Mouse (Mus musculus): ENCODE measurements around the gene Eno2.

The Eno2 gene

DNA sequence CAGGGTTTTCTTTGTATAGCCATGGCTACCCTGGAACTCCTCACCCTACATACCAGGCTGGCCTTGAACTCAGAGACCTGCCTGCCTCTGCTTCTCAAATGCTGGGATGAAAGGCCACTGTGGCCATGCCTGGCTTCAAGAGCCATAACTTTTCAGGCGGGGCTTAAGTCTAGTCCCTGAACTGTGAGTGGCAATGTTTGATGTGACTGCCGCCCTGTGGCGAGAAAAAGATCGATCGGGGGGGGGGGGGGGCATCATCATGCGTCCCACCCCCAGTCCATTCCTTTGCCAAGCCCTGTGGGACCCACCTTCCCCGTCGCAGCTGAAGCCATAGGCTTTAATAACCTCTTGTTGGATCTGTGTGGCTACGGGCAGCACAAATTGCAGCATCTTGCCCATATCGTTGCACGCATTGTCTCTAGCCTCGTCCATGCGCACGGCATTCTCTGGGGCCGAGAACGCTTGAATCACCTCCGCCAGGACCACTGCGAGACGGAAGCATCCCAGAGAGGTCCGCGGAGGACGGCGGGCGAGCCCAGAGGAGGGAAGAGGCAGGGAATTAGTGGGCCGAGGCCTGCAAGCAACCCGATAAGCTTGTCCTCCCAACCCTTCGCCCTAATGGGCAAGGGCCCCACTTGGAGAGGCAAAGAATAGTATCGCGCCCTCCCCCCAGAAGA, 29.1 kb downstream of the Eno2 start:
- peak; percentile 69 to 74 for DNase-seq (ENCODE audit: low spot score in 2 of 2)

GRCm38 (mm10) chr6:124739231-124739796, 30.2 kb downstream of the Eno2 start:
- peak in 1 of 2 experiments; percentile 46 for DNase-seq (ENCODE audit: low spot score in 2 of 2)

DNA sequence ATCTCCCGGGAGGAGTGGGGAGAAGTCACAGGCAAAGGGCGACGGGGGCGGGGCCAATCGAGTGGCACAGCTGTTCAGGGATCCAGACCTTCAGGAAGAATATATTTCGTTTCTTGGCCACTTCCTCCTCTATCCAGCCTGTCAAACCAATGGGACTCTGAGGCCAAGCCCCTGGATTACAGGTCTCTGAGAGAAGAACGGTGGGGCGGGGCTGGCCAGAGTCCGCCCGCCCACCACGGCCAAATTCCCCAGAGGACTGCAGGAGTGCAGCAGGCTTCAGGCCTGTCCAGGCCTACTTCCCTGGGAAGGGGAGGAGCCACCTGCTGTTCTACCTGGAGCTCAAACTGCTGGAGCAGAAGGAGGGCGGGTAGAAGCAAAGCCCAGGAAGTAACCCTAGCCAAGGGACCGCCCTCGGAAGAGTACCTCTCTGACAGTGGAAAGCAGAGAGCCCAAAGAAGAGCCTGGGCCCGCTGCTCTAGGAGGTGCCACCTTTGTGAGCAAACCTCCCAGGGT, 30.9 kb downstream of the Eno2 start, which contains the start of gene Ptpn6:
TSS of gene Ptpn6 (minus strand) at position 204 of the 513 bp plus-strand sequence.
- peak in 1 of 2 experiments; percentile 42 for DNase-seq (ENCODE audit: low spot score in 2 of 2)

- peak in 1 of 2 experiments; percentile 32 for DNase-seq (ENCODE audit: low spot score in 2 of 2)
These were observed 32.4 kb downstream of the Eno2 start for GRCm38 (mm10) chr6:124737040-124737439.

DNA sequence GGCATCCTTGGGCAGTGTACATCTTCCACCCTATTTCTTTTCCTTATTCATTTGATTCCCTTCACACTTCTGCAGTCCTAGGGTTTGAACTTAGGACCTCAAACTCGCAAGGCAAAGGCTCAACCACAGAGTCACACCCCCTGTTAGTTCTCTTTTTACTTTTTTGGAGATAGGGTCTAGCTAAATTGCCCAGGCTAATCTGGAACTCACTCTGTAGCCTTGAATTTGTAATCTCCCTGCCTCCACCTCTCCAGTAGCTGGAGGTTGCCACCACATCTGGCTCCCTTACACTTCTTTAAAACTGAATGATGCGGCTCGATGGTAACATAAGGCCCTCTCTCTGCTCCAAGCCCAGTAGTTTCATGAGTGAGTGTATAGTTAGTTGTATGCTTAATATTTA, 35.1 kb downstream of the Eno2 start:
- no peak for DNase-seq (ENCODE audit: low spot score in 2 of 2)

- DNase-seq (ENCODE audit: low spot score in 2 of 2) = peak in 1 of 2 experiments; percentile 54
These were observed 36.8 kb downstream of the Eno2 start for GRCm38 (mm10) chr6:124732476-124733370.

DNA sequence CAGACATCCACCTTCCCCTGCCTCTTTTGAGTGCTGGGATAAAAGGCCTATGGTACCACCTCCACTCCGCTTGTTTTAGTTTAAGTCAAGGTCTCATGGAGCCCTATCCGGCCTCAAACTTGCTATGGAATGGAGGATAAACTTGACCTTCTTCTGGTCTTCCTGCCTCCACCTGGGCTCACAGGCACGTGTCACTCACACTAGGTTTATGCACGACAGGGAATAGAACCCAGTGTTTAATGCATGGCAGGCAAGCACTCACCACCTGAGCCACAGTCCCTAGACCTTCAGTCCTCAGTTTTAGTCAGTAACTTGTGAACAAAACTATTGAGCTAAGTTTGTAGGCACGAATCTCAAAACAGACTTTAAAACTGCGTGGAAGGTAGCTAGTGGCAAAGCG, 38.4 kb downstream of the Eno2 start:
- DNase-seq (ENCODE audit: low spot score in 2 of 2) = no peak

DNA sequence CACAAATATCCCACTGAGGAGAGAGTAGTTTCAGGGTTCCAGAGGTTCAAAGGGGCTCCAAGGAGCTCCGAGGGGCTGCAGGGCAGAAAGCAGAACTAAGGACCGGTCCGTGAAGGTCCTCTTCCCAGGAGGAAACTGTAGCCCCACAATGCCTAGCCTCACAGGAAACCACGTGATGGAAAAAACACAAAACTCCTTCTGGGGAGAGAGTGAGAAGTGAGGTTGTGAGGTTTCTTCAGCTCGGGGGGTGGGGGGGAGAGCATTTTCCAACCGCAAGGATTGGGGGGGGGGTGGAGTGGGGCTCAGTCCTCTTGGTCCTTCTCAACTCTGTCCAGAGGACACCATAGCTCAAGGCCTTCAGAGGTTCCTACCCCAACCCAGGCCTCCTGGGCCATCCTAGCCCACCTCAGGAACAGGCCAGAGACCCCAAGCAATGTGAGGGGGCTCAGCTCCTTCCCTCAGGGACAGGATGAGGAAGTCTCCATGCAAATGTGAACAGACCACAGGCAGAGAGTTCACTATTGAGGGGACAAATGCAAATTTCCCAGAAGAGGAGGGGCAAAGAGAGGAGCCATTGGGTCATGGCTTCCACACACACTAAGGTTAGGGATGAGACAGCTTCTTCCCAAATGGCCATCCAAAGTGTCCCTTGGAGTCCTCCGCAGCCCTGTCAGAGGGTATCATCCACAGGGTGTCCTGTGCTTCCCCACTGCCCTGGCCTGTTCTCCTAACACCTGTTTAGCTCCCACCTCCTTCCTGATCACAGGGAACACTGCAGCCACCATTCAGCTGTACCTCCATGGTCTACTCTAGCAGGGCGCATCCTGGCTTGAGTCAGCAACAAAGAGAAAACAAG, 39.4 kb downstream of the Eno2 start:
- DNase-seq (ENCODE audit: low spot score in 2 of 2) = no peak

DNA sequence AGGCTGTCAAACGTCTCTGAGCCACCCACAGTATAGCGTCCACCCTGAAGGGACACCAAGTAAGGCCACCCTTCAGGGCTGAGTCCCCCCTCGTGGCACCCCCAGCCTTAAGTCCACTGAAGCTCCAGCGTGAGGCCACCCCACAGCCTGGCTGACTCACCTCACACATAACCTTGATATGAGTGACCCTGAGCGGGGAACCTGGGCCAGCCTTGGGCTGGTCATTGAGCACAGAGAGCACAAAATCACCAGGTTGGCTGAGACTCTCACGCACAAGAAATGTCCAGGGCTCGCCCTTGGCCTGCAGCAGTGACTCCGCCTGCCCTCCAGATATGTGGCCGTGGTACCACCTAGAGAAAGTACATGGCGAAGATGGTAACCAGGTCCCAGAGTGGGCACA, 40.9 kb downstream of the Eno2 start:
- DNase-seq (ENCODE audit: low spot score in 2 of 2) = no peak

- no peak for DNase-seq (ENCODE audit: low spot score in 2 of 2)
These were observed 45.0 kb downstream of the Eno2 start for GRCm38 (mm10) chr6:124724472-124724871.

GRCm38 (mm10) chr6:124723541-124723940, 45.9 kb downstream of the Eno2 start:
- DNase-seq (ENCODE audit: low spot score in 2 of 2) = no peak

GRCm38 (mm10) chr6:124722876-124723473, 46.5 kb downstream of the Eno2 start:
- DNase-seq (ENCODE audit: low spot score in 2 of 2) = no peak

DNA sequence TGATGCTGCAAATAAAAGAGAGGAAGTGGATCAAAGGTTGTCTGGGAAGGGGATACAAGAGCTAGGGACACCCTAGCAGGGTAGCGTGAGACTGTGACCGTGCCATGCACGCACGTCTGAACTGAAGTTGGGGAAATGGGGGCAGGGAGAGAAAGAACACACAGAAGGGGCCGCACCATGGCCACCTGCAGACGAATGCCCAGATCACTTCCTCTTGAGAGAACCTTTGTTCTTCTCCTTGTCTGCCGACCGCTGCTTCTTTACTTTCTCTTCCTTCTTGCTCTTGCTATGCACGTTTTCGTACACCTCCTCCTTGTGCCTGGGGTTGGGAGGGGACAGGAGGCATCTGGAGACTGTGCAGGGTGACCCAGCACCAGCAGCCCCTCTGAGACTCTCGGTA, 48.6 kb downstream of the Eno2 start:
- DNase-seq (ENCODE audit: low spot score in 2 of 2) = no peak

DNA sequence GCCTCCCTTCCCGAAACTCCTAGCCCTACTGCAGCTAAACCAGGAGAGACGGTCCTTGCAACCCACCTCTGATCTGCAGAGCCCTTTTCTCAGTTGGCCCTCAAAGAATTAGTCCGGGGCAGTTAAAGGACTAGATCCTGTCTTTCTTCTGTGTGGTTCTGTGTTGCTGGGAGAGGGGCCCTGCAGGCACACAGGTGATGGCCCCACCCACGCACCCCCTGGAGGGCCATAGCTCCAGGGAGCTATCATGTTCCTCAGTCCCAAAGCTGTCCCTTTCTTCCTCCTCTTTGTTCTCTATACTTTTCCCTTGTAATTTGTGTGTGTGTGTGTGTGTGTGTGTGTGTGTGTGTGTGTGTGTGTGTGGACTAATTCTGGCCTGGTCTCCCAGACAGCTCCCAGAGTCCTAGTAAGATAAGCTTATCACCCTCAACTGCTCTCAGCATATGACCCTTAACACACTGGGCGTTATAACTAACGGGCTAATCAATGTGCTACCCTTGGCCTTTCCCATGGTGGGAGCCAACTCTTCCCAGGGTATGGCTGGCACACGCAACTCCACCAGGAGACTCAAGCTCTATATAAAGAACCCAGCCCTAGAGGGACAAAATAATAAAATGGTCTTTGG, 50.0 kb downstream of the Eno2 start:
- DNase-seq (ENCODE audit: low spot score in 2 of 2) = no peak

- no peak for DNase-seq (ENCODE audit: low spot score in 2 of 2)
These were observed 50.8 kb downstream of the Eno2 start for GRCm38 (mm10) chr6:124718703-124719102.

DNA sequence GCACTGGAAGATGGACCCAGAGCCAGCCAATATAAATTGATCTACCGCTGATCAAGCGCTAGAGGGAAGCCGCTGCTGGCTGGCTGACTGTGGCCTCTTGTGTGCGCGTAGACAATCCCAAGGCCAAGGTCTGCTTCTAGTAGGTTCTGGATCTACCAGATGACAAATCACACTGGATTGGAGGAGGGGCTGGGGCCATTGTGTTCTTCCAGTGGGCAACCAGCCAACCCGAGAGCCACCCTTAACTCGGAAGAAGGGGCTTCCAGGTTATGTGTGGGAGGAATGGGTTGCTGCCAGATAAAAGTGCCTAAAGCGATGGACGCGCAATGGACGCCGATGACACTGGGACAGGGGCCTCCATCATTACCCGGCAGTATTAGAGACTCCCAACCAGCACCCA, 51.5 kb downstream of the Eno2 start:
- no peak for DNase-seq (ENCODE audit: low spot score in 2 of 2)

GRCm38 (mm10) chr6:124716864-124717490, 52.5 kb downstream of the Eno2 start:
- DNase-seq (ENCODE audit: low spot score in 2 of 2) = no peak

DNA sequence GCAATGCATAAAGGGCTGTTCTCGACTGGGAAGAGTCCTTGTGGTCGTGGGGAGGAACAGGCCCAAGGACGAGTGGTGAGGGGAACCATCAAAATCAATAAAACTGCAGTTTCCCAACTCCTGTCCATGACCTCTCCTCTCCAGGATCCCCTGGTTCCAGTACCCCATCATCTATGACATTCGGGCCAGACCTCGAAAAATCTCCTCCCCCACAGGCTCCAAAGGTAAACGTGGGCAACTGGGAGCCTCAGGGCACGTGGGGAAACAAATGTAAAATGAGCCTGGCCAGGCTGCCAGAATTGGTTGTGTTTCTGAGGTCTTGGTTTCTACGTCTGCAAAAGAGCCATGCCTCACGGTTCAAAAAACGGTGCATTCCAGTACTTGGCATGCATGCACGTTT, 56.6 kb downstream of the Eno2 start:
- no peak for DNase-seq (ENCODE audit: low spot score in 2 of 2)

DNA sequence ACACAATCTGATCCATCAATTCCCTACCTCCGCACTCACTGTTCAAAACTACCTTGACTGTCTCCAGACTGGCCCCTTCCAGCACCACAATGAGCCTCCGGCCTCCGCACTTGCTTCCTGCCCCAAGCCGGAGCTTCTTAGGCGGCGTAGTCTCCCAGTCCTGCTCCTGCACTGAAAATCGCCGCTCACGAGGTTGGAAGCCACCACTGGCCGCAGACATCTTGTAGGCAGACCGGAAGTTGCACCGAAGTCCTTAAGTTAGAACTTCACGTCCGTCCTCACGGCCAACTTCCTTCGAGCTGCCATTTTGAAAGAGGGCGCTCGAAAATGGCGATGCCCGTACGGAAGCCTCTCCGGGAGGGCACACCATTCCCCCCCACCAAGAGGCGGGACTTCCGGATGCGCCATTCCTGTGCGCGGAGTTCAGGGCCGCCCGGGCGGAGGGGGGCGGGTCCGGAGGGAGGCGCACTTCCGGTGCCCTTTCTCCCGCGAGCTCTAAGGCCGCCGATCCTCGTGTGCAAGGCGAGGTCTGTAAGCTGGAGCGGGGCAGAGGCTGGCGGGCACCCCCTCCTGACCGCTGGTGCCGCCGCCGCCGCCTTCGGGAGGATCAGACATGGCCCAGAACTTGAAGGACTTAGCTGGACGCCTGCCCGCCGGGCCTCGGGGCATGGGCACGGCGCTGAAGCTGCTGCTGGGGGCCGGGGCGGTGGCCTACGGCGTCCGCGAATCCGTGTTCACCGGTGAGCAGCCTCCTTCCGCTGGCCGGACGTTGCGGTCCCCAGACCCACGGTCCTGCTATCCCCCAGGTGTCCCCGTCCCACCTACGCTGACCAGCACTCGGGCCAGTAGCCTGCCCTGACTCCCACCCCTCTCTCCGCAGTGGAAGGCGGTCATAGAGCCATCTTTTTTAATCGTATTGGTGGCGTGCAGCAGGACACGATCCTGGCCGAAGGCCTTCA, 57.4 kb downstream of the Eno2 start, which contains the start of the genes Emg1 and Phb2:
TSS of gene Emg1 (minus strand) at position 355 of the 959 bp plus-strand sequence.
TSS of gene Phb2 (plus strand) at position 513 of the 959 bp plus-strand sequence.
- peak; percentile 98 to 99 for DNase-seq (ENCODE audit: low spot score in 2 of 2)

Data from right cerebral cortex, postnatal 10 days (tissue).